Comparison of ENCODE assay signal across 19 mouse cellular contexts in the genomic region with DNA sequence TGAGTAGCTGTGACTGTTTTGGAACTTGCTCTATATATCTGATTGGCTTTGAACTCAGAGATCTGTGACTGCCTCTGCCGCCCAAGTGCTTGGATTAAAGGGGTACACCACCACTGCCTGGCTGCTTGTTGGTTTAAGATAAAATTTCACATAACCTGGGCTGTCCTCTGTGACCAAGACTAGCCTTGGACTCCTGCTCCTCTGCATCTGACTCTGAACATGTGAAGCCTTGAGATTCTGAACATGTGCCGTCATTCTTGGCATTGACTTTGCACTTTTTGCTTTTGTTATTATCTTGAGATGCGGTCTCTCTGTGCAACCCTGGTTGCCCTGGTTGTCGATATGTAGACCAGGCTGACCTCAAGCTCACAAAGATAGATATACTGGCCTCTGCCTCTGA. TPM values are rescaled to one million over a fixed set of nuclear protein-coding genes. Genes with fewer than 3 reads are reported as not detected.
"Had no signal": no experiment of that assay in that cellular context is flagged by ENCODE, and none has a peak within 500 bp of the region (broad histone marks: within the 10 kb centered on the region; RNA-seq: fewer than 3 reads in every experiment).

No protein-coding gene starts in this region.

- H3K4me2 ChIP-seq: kidney, embryonic 15.5 days; lung, embryonic 15.5 days; midbrain, embryonic 12.5 days; midbrain, embryonic 15.5 days; neural tube, embryonic 12.5 days; neural tube, embryonic 15.5 days; stomach, embryonic 15.5 days had no signal

- H3K9ac ChIP-seq: kidney, embryonic 15.5 days; liver, embryonic 14.5 days; lung, embryonic 15.5 days; midbrain, embryonic 12.5 days; midbrain, embryonic 15.5 days; neural tube, embryonic 12.5 days; neural tube, embryonic 15.5 days; stomach, embryonic 15.5 days had no signal

- H3K4me3 ChIP-seq: kidney, embryonic 15.5 days; lung, embryonic 15.5 days; midbrain, embryonic 12.5 days; midbrain, embryonic 15.5 days; neural tube, embryonic 12.5 days; neural tube, embryonic 15.5 days; stomach, embryonic 15.5 days had no signal

- H3K27ac ChIP-seq: kidney, embryonic 15.5 days; liver, embryonic 14.5 days; lung, embryonic 15.5 days; midbrain, embryonic 12.5 days; midbrain, embryonic 15.5 days; neural tube, embryonic 12.5 days; neural tube, embryonic 15.5 days; stomach, embryonic 15.5 days had no signal

- H3K4me1 ChIP-seq: neural tube, embryonic 12.5 days; neural tube, embryonic 15.5 days; stomach, embryonic 15.5 days had no signal

- H3K27me3 ChIP-seq: kidney, embryonic 15.5 days; lung, embryonic 15.5 days; midbrain, embryonic 12.5 days; midbrain, embryonic 15.5 days; neural tube, embryonic 12.5 days; neural tube, embryonic 15.5 days; stomach, embryonic 15.5 days had no signal

- ATAC-seq: midbrain, embryonic 15.5 days had no signal

- H3K9me3 ChIP-seq: kidney, embryonic 15.5 days; lung, embryonic 15.5 days; midbrain, embryonic 12.5 days; midbrain, embryonic 15.5 days; neural tube, embryonic 12.5 days; neural tube, embryonic 15.5 days; stomach, embryonic 15.5 days had no signal

- DNase-seq: kidney, adult 11 months; kidney, adult 8-10 months; kidney, postnatal 10 days; kidney, postnatal 36 days; lung, adult 18-20 months; lung, postnatal 10 days; lung, postnatal 36 days; spleen, adult 18-20 months; thymus, postnatal 25 days had no signal

RNA-seq across cellular contexts. Expression of a gene that starts 40.7 kb away (rescaled TPM):
- total RNA-seq: left cerebral cortex, postnatal 36 days; liver, adult 2 months had no signal
- polyA plus RNA-seq: lung, embryonic 15.5 days; midbrain, embryonic 12.5 days; midbrain, embryonic 15.5 days; stomach, embryonic 15.5 days had no signal
